Mouse (Mus musculus) heart, adult 2 months (tissue): ENCODE data around the gene Gm42688.
"Not testable (repeated sequence)": the region's sequence is repeated elsewhere in the genome, so short reads cannot be mapped to it uniquely, and the experiment has no call there.

Experiments used
- CTCF ChIP-seq: fragments of 200-600 bp; IDR thresholded peaks from 2 replicates; pipeline ENCODE4 v1.8.1; 2022; ENCODE audit warnings: antibody characterized with exemption, mild to moderate bottlenecking, moderate library complexity
- POLR2A ChIP-seq: fragments of 200-500 bp; IDR thresholded peaks from 2 replicates; pipeline ENCODE4 v1.6.1; 2011; ENCODE audit warnings: mild to moderate bottlenecking, low read depth, low read length, control low read depth; ENCODE audit not compliant: insufficient read depth

DNA sequence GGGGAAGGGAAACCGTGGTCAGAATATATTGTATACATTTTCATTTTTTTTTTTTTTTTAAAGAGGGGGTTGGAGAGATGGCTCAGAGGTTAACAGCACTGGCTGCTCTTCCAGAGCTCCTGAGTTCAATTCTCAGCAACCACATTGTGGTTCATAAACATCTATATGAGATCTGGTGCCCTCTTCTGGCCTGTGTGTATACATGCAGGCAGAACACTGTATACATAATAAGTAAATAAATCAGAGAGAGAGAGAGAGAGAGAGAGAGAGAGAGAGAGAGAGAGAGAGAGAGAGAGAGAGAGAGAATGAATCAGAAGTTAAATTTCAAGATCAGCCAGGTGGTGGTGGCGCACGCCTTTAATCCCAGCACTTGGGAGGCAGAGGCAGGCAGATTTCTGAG is 58.0 kb downstream of the Gm42688 start:
- peak; percentile 66 for TF ChIP-seq CTCF
- TF ChIP-seq POLR2A = not testable (repeated sequence)
